Mouse (Mus musculus) MEL (cell line): ENCODE data around the gene Prkcb.

Experiments
- BHLHE40 ChIP-seq: IDR thresholded peaks from 2 replicates; pipeline ENCODE4 v1.6.1; 2012; ENCODE audit warnings: low read depth, mild to moderate bottlenecking, inconsistent platforms, low read length, improper control_type of control experiment, borderline replicate concordance
- CHD2 ChIP-seq: IDR thresholded peaks from 2 replicates; pipeline ENCODE4 v1.6.1; 2011; ENCODE audit warnings: low read length, improper control_type of control experiment
- CTCF ChIP-seq, 3 experiments: IDR thresholded peaks in 2 of 3; conservative IDR thresholded peaks in 1 of 3; 2 replicates each; pipeline ENCODE4 v1.5.1; 2011 to 2012; ENCODE audit warnings: low read length in 3 of 3, low read depth in 2 of 3, mild to moderate bottlenecking in 2 of 3, improper control_type of control experiment in 1 of 3, inconsistent platforms in 1 of 3, mixed read lengths in 1 of 3, moderate library complexity in 1 of 3; ENCODE audit not compliant: control insufficient read depth in 1 of 3, insufficient read depth in 1 of 3, poor library complexity in 1 of 3, severe bottlenecking in 1 of 3
- MAZ ChIP-seq: IDR thresholded peaks from 2 replicates; pipeline ENCODE4 v1.6.1; 2012; ENCODE audit warnings: low read depth, mild to moderate bottlenecking, inconsistent platforms, low read length, improper control_type of control experiment
- POLR2A ChIP-seq, 2 experiments: IDR thresholded peaks; 2 replicates each; pipeline ENCODE4 v1.6.1; 2011 to 2012; ENCODE audit warnings: low read length in 2 of 2, mild to moderate bottlenecking in 2 of 2, control low read depth in 1 of 2, improper control_type of control experiment in 1 of 2, low read depth in 1 of 2, moderate library complexity in 1 of 2; ENCODE audit not compliant: control insufficient read depth in 1 of 2, insufficient read depth in 1 of 2, poor library complexity in 1 of 2
- RAD21 ChIP-seq: IDR thresholded peaks from 2 replicates; pipeline ENCODE4 v1.6.1; 2011; ENCODE audit warnings: mild to moderate bottlenecking, low read depth, low read length, improper control_type of control experiment
- RCOR1 ChIP-seq: IDR thresholded peaks from 2 replicates; pipeline ENCODE4 v1.6.1; 2012; ENCODE audit warnings: low read depth, mild to moderate bottlenecking, inconsistent platforms, low read length, improper control_type of control experiment
- SMC3 ChIP-seq: IDR thresholded peaks from 2 replicates; pipeline ENCODE4 v1.6.1; 2011; ENCODE audit warnings: low read depth, low read length, improper control_type of control experiment
- TAL1 ChIP-seq: IDR thresholded peaks from 2 replicates; pipeline ENCODE4 v1.6.1; 2012; ENCODE audit warnings: mild to moderate bottlenecking, inconsistent platforms, low read length, moderate library complexity, mixed read lengths
- ZNF384 ChIP-seq: IDR thresholded peaks from 2 replicates; pipeline ENCODE4 v1.6.1; 2012; ENCODE audit warnings: low read depth, mild to moderate bottlenecking, inconsistent platforms, low read length, improper control_type of control experiment

- TF ChIP-seq CTCF (IDR thresholded peaks at IDR 0.05 in 2 of 3, conservative IDR thresholded peaks at IDR 0.05 in 1 of 3; ENCODE audit: control insufficient read depth in 1 of 3, insufficient read depth in 1 of 3, low read depth in 2 of 3, low read length in 3 of 3, poor library complexity in 1 of 3, severe bottlenecking in 1 of 3) (no peak), BHLHE40 (no peak), MAZ (no peak), CHD2 (no peak), ZNF384 (no peak), TAL1 (no peak), RAD21 (no peak), SMC3 (no peak), POLR2A (IDR thresholded peaks at IDR 0.05; ENCODE audit: control insufficient read depth in 1 of 2, insufficient read depth in 1 of 2, low read depth in 1 of 2, low read length in 2 of 2, poor library complexity in 1 of 2) (no peak), RCOR1 (no peak)
These were observed 22.1 kb downstream of the Prkcb start for GRCm38 (mm10) chr7:122310726-122311018.
